Mouse (Mus musculus) urinary bladder, adult 18-20 months (tissue): ENCODE measurements around the gene Celf2.

Experiments used
- DNase-seq, 2 experiments: peaks; one replicate each; pipeline ENCODE4 v3.0.0; 2022; ENCODE audit warnings: low spot score in 2 of 2, mixed read lengths in 2 of 2

Gene Celf2

DNA sequence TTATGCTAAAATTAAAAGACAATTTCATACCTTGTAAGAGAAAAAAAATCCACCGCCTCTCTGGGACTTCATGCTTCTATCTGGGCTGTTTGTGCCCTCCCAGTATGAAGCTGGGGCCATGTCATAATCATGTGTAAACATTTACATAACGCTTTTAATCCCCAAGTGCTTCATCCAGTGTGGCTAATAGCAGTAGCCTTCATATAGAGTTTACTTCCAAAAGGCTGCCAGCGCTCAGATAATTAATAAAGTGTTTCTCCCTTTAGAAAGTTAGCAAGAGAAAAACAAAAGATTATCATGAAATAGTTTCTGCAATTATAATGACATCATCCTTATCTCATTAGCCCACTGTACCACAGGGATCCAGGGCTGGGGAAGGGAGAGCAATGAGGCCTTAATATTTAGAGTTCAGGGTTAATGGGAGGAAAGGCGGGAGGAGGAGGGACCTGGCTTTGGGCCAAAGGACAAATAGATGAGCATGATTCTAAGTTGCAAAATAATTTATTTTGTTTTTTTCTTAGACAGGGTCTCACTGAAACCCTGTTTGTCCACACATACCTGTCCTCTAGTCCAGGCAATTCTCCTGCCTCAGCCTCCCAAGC, 425.8 kb downstream of the Celf2 start:
- no peak for DNase-seq

DNA sequence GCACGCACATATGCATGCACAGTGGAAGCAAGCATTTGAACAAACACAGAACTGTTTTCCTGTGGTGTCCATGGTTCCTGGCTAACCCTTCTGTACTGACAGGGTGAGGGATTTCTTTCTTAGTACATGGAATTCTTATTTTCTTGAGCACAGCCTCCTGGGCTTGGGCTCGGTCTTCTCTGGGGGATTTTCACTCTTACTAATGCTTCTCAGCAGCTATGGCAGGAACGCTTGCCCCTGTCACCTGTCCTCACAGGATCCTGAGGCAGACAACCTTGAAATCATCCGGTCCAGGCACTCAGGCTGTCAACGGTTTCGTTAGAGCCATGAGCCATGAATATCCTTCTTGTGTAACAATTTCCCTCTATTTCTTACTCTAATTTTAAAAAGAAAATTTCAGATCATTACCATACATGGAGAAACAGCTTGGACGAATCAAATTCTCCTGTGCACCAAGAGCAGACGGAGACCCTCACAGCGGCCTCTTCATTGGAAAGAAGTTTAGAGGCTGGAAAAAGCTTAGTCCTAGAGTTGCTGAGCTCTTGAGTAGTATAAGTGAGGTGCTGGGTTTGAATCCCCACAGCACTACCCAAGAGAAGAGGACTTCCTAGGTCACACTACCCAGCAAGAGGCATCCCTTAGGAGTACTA, 426.9 kb downstream of the Celf2 start:
- no peak for DNase-seq

DNA sequence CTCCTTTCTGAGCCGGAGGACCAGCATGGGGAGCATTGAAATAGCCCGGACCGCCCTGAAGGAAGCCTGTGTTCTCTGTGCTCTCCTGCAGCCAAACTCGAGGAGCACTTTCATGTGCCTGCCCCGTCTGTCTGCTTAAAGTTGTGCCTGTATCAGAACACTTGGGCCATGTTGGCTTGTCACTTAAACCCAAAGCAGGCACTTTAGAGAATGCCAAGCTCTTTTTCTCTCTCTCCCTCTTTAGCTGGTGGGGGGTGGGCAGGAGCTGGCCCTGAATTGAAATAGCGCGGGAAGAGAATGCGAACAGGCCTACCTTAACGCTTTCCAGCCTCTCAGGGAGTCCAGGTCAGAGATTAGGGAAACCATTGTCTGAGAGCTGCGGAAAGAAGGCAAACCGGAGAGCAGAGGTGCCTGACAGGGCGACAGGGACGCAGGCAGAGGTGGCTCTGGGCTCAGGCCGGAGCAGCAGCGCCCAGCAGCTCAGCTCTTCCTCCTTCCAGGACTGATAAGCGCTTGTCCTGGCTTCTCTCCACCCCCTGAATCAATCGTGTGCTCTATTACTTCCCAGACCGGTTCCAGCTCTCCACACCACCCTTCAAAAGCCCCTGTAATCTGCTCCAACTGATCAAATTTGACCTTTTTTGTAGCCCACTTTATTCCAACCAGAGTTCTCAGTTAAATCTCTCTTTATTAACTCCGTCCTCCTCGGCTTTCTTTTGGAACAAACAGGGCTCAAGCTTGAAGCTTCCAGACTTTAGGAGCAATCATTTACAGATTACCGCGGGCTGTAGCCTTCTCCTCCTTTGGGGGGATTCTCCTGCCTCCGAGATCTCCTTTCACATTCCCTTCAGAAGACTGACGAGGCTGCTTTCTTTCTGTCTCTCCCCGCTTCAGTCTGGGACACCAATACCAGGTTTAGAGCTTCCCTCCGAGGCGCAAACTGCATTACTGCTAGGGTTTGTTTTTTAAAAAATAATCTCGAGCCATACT, 428.3 kb downstream of the Celf2 start:
- peak; percentile 43 to 54 for DNase-seq

DNA sequence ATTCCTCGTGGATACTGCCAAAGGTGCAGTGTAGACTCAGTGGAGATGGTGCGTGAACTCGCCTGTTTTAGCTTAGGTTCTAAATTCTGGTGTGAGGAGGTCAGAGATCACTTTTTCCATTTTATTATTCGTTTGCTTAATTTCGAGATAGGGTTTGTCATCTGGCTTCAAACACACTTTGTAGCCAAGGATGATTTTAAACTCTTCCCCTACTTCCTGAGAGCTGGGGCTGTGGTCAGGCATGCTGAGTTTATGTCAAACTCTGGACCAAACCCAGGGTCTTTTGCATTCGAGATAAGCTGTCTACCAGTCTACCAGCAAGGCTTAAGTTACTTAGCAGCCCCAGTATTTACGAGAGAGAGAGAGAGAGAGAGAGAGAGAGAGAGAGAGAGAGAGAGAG, 429.3 kb downstream of the Celf2 start:
- no peak for DNase-seq

DNA sequence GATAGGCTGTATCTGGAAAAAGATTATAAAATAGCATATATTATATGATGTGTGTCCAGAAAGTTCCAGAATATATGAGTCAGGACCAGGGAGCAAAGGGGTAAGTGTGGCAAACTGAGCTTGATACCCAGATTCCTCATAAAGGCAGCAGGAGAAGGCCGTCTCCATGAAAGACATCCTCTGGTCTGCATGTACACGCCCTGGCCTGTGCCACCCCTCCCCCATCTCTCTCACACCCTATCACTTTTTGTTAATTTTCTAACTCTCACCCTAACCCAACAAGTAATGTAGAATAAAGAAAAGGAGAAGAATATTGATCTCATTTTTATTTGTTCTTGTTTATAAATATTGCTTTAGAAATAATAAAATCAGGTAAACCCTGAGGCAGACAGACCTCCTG, 430.0 kb downstream of the Celf2 start:
- DNase-seq = no peak

DNA sequence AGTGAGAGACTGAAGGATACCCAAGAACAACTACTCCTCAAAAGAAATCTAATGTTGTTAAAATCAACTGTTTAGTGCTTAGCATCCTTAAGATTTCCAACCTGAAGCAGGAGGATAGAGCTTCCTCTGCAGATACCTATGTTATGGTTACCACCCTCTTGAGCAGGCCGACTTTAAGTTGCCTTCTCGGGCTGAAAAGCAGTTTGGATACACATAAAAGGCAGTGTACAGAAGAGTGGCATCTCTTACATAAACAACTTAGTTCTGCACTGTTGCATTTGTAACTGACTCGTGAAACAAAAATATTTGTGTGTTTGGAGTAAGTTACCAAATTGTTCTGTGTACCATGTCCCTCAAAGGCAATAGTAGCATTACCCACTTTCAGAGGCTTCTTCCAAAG, 435.6 kb downstream of the Celf2 start:
- DNase-seq = no peak

DNA sequence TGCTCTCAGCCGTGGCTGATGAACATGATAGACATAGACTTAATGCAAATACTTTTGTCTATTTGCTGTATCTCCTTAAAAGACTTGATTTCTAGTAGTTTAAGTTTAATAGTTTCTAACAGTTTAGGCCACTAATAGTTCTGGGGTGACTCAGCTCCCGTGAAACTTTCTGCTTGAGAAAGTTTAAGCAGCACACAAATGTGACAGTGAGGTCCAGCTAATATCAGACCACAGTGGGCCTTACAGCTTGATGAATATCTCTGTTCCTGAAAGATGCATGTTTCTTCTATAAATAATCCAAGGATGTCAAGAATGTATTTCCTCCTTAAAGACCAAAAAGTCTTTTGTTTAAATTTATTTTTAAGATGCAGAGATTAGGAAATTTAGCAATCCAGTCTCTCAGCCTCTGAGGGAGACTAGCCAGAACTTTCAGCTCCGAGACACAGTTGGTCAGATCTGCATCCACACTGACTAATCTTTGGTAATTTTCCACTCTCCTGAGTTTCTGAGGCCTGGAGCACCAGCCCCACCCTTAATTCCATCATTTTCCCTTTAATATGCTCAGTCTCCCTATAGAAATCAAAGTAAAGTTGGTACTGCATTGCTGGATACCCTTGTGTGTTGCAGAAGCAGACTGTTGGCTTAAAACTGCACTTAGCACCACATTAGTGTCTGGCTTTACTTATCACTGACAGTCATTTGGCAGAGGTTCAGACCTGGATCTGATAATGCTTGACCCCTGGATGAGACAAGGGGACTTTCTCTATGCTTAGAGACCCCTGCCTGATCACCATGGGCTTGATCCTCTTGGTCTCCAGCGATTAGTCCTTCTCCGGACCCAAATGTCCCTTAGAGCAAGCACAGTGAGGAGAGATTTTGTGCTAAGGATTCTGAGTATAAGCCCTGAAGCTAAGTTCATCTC, 436.8 kb downstream of the Celf2 start:
- no peak for DNase-seq

DNA sequence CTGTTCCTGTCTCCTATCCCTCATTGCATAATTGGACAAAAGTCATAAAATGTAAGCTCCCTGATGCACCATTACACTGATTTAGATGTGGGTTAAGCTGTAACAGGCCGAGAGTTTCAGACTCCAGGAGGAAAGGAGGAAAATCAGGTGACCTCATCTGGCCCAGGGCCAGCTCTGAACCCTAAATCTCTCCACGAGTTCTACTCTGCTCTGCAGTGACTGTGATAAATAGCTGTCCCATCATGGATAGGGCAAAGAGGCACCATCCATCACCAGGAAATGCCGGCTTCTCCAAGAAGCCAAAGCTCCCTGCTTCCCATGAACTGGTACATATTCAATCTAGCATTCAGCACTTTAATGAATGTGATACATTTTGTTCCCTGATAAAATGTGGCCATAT, 439.9 kb downstream of the Celf2 start:
- DNase-seq = no peak

DNA sequence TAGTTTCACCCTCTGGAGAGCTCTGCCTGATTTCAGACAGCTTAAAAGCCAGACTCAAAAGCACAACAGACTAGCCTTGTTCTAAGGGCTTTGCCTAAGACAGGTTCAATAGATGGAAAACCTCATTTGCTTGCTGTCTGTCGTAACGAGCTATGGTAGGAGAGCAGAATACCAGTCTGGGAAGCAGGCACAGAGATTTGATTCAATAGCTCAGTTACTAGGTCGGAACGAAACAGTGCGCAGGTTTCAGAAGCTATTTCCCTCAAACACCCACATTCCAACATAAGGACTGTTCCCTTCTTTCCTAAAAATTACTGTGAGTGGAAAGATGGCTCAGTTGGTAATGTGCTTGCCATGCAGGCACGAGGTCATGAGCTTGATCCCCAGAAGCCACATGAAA, 441.1 kb downstream of the Celf2 start:
- DNase-seq = no peak

DNA sequence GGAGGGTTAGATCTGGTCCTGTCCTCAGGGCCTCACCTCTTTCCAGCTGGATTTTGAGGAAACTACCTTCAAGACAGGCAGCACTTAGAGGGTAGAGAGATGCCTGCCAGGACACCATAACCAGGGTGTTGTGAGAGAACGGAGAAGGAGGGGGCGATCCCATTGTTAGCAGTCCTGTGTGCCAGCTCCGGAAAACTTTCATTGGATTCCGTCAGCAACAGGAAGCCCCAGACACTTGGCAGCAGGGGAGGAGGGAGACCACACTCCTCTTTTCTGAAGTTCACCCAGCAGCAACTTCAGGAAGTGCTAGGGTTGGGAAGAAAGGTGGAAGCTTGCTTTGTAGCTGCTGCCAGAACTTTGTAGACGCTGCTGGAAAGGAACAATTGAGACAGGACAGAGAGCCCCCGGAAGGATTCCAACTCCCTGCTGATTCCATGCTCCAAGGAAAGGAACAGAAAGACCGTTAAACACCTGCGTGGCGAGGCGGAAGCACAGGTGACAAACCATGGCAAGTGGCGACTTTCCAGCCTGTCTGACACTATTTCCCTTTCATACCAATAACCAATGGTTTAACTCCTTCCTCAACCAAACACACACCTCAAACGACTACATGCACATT, 445.7 kb downstream of the Celf2 start:
- no peak for DNase-seq

DNA sequence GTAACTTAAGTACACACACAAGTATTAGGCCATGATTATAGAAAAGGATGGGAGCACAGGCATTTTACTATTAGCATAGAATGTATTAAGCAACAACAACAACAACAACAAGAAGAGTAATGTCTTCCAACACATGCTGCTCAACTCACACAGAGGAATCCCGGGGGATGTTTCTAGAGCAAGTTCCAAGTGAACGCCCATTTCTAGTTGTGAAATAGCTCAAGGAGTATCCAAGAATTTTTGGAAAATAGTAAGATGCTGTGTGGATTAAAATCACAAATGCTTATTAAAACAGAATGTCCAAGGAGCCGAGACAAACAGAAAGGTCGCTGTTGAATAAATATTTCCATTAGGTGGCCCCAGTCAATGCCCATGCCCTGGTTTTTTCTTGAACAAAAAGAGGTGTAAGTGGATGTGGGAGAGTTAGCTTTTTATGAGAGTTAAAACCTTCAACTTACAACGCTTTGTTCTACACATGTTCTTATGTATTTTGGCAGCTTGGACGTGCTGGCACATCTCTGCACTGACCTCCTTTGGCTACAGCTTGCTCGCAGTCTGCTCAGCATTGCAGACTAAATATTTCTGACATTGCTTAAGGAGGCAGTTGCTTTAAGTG, 448.8 kb downstream of the Celf2 start:
- peak in 1 of 2 experiments; percentile 54 for DNase-seq

DNA sequence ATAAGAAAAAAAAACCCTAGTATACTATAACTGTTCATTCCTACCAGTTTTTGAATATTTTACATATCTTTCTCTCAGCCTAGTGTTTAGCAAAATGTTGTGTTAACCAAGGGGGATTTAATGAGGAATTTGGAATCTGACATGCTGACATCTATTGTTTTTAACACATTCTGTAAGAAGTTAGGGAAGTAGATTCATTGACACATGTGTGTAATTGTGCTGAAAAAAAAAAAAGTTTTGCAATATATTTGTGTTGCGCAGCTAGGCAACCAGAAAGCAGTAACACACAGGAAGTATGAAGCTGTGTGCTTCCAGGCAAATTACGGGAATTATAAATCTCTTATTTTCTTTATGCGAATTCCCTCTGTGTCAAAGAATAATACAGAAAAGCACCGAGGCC, 453.0 kb downstream of the Celf2 start:
- DNase-seq = no peak

DNA sequence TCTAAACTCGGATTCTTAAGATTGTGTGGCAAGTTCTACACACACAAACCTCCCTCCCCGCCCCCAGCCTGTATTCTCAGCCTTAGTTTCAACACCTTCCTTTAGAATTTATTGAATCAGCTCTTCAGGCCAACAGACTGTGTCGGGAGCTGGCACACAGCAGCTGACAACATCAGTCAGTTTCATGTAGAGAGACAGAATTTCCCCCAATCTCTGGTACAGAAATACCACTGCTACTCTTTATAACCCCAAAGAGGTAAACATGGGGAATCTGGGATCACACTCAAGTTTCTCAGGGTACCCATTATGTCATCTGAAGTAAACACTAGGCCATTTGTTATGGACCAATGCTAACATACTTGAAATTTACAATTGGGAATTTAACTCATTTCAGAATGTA, 453.4 kb downstream of the Celf2 start:
- DNase-seq = no peak

DNA sequence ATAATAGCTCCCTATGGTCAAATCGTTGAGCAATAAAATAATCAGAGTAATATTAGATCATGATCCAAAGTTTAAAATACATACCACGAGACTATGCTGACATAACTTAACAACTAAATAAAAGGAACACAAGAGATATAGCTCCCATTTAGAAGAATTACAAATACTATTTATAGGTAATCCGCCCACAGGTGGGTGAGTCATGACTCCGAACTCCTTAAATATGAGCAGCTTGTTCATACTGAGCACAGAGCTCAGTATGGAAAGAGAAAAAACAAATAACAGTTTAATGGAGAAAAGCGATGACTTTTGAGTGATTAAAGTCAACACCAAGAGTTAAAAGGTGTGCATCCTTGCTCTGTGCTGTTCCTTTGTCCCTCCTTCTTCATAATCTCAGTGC, 458.3 kb downstream of the Celf2 start:
- no peak for DNase-seq

DNA sequence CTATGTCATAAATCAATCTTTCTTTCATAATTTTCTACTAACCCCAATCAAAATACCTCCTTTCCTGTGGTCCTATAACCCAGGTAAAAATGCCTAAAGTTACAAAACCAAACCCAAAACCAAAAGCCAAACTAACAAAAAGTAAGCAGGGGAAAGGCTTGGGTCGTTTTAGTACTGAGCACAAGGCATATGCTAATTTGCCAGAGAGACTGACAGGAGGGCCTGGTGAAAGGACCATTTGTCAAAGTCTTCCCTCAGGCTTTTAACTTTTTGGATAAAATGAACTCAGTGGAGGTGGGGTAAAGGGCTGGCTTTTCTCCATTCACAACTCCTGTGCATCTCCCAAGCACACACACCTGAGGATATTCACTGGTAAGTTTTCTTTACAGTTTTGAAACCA, 463.2 kb downstream of the Celf2 start:
- no peak for DNase-seq

DNA sequence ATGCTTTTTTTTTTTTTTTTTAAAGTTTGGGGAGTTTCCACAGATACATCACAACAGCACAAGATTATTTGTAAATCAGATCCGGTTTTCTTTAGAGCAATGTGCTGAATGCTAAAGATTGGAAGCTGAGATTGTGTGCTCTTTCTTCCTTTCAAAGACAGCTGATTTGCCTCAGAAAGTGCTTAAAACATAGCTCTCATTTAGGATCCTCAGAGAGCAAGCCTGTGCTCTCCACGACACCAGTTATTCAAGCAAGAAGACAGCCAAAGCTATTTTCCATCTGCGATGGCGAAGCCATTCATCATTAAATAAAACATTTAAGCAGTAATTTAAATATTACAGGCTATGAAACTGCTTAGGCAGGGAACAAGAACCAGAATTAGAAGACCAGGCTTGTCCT, 463.8 kb downstream of the Celf2 start:
- DNase-seq = no peak

DNA sequence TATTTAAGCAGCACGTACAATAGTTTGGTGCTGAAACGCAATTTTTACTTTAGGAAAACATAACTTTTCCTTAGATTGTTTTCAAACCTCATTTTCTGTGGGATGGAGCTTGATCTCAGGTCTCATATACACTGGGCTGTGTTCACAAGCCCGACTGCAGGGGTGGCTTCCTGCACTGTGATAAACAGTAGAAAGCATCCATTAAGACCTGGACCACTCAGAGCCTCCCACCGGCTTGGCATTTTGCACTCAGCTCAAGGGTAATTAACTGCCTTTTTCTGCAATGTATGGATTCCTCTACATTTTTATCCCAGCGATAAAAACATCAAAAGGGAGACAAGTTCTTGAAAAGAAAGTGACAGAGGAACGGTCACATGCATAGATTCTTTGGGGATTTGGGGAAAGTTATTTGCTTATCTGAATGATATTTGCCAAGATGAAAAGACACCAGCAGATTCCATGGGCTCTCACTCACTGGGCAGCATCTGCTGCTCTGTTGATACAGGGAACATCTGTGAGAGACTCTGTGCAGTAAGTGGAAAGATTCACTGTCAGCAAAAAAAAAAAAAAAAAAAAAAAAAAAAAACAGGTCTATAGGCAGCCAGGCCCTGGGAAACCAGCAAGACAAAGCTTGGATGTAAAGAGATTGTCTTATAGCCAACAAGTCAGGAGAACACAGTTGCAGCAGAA, 465.4 kb downstream of the Celf2 start:
- DNase-seq = no peak

DNA sequence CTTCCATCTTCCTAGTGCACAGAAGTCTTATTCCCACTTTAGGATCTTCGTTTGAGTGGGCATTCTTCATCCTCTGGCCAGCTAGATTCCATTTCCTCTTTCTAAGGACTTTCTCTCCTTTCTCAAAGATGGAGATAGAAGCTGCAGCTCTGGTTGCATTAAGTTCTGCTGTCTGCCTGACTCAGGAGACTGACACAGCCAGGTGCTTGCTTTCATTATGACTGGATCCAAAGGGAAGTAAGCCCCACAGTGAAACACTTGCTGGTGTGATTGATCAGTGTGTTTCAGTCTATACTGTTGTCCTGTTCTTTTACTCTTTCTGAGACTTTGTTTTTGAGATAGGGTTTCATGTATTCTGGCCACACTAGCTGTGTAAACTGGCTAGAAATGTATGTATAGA, 468.4 kb downstream of the Celf2 start:
- DNase-seq = no peak

DNA sequence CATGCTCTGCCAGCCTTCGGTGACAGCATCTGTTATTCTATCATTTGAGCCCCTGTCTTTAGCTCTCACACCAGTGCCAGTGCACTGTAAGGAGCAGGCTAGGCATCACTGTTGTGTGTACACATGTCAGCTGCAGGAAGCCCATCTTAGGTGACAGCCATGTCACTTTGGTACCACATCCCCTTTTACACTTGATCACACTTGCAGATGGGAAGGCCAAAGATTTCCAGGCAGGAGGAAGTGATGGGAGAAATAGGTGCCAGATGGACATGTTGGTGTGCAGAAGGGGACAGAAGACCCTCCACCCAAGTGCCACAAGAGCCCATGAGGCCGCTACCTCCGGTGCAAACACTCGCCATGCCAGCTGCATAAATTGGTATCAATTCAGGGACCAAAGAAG, 470.4 kb downstream of the Celf2 start:
- DNase-seq = no peak

DNA sequence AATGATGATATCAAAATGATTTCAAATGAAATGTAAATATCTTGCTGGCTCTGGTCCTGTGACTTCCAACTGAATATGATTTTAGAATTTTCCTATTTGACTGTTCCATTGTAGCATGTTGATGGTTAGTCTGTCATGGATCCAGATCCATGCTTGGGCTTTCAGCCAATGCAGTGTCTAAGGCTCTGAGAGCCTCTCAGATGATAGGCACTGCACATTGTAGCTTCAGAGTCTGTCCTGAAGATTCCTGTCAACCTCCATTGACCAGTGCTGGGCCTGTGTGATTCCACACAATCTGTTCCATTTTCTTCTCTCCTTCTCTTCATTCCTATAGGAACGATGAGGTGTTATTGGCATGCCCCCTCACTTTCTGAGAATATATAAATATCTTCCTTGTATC, 478.0 kb downstream of the Celf2 start:
- no peak for DNase-seq
